Mouse (Mus musculus): ENCODE data around the gene Atp8b4.

DNA sequence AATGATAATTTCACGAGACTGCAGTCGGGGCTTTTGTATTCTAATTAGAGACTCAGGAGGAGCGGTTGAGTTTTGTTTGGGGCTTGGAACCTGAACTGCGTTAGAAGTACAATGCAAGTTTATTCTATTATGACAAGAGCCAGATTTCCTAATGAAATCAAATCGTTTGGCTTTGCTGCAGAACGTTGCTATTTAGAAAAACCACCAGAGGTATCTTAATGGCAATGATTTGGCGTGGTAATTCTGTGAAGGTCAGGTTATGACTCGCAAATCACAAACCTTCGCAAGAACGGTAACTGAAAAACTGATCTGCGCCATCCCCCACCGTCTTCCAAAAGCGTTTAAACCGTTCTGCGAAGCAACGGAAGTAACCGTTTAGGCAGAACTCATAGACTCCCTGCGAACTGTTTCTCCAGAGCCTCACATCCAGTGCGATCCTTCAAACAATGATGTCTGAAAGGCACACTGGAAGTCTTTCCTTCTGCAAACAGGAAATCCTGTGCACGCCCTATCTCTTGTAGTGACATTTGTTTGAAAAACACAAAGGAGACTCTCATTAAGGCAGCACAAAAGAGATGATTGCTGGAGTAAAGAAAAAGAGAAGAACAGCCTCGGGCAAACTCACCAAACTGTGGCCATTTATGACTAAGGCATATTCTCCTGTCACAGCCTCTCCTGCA, 139.2 kb downstream of the Atp8b4 start:
- no peak for TF ChIP-seq CTCF (IDR thresholded peaks at IDR 0.05; ENCODE audit: low read depth)
- TF ChIP-seq EP300 (IDR thresholded peaks at IDR 0.05; ENCODE audit: low read depth), result no peak
